Mouse (Mus musculus) left cerebral cortex, postnatal 4 days (tissue): ENCODE measurements at regions not wholly inside any gene's neighbourhood (a gene's known extent, or its start where the extent isn't known, plus 50 kb on each side); places are given as distances from the start of the nearest gene placed in this dataset.

Experiments
- DNase-seq: peaks from one replicate; pipeline ENCODE4 v3.0.0-alpha.2; 2022
- intact Hi-C: fragments of 180-260 bp; cut with DNase I; formaldehyde crosslinking; loops from one replicate; pipeline ENCODE4 v1.15.1; 2025

DNA sequence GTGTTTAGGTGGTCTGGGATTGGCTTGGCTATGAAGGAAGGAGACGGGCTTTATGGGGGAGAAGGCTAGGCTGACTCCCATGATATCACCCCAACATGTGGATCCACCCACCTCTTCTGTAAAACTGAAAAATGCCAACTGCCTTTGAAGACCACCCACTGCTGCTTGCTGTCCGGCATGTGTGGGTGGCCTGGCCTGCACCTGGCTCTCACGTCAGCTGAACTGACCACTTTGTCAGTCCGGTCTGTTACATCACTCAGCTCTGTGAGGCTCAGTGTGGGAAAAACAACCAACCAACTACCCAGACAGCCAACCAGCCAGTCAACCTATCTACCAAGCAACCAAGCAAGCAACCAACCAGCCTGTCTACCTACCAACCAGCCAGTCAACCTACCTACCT, 305.5 kb downstream of the Tbc1d1 start:
- DNase-seq = no peak
- intact Hi-C loops = no loop called here

DNA sequence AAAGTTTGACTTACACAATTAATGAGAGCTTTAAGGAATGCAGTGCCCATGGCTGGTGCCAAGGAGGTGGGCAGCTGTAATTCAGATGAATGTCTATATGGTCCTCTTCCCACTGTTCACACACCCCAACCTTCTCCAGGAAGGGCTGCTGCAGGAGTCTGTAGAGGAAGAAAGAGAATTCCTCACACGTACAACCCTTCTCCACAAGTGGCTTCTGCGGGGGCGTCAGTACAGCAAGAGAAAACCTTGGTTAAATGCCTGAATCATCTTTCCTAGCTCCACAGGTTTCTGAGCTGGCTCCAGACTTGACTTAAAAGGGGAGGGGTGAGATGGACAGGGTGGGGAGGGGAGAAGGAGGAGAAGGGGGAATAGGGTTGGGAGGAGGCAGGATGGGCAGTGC, 306.3 kb downstream of the Tbc1d1 start:
- intact Hi-C loops = no loop called here
- no peak for DNase-seq

DNA sequence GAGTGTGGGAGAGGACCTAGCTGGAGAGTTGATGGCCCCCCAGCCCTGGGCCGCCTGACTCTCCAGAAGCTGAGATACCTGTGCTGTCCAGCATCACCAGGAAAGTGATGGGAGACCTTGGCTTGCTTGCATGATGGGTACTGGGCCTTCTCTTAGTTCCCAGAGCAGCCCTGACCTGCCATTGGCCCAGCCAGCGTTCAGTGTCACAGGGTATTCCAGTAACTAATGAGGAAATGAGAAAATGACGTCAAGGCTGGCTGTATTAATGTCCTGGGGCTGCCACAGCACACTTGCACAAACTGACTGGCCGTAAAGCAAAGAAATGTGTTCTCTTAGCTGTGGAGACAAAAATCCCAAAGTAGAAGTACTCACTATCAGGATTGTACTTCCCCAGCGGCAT, 307.5 kb downstream of the Tbc1d1 start:
- no peak for DNase-seq
- intact Hi-C loops = no loop called here

DNA sequence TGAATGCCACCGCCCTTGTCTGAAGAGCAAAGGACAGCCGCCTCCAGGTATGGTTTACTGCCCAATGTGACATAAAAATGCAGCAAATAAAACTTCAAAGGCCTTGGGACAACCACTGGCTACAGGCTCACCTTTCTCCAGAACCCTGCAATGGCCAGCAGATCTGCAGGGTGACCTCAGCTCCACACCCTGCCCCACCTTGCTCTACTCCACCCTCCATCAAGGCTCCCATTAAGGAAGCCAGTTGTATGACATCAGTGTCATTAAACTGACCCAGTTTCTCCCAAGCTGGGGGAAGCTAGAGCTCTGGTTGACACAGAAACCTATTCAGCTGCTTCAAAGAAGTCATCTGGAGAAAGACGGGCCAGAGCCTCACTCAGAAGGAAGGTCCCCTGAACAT, 310.2 kb downstream of the Tbc1d1 start:
- DNase-seq = no peak
- intact Hi-C loops = no loop called here

DNA sequence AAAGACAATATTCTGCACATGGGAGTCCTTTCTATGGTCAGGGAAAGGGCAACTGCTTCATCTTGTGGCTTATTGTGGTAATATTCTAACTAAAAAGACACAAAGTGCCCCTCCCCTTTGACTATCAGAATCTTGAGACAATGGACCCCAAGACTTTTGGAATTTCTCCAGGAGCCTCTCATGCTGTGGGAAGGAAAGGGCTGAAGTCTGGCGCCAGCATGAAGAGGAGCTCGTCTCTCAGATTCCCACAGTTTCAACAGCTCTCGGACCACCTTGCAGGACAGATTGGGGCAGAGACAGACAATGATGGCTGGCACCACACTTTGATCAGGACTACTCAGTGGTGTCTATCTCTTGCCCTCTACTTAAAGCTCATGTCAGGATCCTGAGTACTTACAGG, 311.8 kb downstream of the Tbc1d1 start:
- intact Hi-C loops = no loop called here
- no peak for DNase-seq

DNA sequence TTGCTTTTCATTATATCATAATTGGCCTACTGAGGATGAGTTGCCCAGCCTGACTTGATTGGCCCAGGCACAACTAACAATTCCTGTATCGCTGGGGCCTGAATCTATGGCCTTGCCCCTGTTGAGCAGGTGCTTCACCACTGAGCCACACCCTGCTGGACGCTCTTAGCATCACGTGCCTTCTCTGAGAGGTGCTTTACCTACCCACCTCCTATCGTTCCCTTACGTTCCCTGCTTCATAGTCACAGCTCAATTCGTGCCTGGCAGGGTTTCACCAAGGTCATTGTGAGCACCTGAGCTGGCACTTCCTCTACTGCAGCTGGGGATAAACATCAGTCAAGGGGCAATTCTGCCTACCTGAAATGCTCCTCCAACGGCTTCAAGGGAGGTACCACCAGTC, 312.2 kb downstream of the Tbc1d1 start:
- intact Hi-C loops = no loop called here
- no peak for DNase-seq

DNA sequence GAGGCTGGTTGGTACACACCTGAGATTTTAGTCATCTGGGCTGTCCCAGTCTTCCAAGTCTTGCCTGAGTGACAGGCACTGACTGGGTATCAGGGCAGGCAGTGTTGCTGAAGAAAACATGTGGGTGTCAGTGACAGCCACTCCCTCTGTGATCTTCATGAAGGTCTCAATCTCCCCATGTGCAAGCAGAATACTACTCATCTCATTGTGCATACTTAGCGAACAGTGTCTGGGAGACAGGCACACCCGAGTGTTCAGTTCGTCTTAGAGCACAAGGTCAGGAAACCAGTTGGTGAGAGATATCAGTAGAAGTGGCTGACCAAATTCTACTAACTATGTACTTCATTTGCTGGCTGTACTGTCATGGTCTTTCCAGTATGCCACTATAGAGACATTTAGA, 315.9 kb downstream of the Tbc1d1 start:
- intact Hi-C loops = no loop called here
- no peak for DNase-seq

DNA sequence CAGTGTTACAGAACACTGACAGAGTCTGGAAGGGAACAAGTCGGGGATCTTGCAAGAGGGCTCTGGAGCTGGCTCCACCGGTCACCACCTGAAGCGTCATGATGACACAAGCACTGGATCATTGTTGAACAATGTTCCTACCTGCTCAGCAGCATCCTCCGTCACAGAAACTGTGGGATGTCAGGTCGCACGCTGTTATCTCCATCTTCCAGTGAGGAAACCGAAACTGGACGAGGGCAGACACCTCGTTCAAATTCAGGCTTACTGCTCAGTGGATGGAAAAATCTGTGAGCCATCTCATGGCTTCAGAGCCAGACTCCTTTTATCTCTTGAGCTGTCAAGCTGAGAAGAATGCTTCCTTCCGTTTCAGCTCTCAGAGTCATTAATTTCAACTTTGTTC, 316.3 kb downstream of the Tbc1d1 start:
- intact Hi-C loops = no loop called here
- no peak for DNase-seq

DNA sequence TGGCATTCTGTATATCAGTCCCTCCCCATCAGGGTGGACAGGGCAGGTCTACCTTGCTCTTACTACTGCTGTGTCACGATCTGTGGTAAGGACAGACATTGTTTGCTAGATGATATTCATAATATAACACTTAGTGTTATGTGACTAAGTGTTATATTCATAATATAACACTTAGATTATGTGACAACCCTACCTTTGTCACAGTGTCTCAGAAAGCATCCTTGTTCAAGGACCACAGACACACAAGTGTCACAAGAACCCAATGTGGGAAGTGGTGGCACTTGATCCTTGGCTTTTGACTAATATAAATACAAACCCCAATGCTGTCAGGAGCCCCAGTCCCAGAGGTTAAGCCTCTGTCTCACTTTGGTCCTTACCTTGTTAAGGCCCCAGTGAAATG, 318.8 kb downstream of the Tbc1d1 start:
- intact Hi-C loops = no loop called here
- no peak for DNase-seq

DNA sequence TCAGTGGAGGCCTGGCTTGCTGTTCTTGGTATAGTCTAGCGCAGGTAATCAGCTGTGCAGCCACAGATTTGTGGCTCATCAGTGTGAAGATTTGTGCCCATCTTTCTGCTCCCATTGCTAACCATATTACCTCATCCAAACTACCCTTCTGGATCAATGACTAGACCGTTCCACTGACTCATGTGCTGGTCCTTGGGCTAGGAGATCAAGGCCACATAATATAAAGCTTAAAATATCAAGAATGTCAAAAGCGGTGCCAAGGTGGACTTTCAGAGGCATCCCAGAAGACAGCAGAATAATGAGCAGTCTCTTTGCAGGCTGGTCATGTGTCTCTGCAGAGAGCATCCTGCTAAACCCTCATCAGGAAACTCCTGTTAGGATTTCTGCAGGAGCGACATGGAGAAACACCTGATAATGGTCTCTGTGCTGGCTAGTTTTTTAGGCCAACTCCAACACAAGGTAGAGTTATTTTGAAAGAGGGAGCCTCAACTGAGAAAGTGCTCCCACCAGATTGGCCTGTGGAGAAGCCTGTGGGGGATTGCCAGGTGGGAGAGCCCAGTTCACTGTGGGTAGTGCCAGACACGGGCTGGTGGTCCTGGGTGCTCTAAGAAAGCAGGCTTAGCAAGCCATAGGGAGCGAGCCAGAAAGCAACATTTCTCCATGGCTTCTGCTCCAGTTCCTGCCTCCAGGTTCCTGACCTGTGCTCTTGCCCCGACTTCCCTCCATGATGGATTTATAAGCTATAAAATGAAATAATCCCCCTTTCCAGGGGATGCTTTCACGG, 319.8 kb downstream of the Tbc1d1 start:
- intact Hi-C loops = no loop called here
- no peak for DNase-seq

DNA sequence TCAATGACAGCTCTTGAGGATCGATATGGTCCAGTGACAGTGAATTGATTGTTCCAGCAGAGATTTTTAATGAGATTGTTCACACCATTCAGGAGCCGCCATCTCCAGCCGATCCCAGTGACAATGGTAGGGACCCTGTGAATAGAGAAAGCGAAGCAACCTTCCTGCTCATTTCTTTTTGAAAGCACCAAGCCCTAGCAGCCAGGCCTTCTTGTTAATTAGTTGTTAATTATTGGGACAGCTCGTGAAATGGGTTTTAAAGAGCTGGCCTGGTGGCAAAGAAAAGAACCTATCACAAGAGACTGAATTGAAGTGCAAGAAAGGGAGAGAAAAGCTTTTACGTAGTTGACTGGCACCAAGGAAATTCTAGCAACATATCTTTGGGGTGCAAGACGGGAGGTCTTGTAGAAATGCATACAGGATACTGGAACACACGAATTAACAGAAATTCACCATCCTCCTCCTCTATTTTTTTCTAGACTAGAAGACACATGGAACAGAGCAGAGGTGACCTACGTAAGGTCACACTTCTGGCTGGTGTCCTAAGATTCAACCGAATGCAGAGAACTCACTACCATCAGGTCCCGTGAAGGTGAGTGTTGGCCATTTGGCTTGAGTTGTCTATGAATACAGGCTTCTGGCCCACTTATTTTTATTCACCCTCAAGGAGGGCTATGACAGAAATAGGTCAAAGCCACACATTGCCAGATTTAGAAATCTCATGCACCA, 320.7 kb downstream of the Tbc1d1 start:
- DNase-seq = no peak
- intact Hi-C loops = no loop called here

DNA sequence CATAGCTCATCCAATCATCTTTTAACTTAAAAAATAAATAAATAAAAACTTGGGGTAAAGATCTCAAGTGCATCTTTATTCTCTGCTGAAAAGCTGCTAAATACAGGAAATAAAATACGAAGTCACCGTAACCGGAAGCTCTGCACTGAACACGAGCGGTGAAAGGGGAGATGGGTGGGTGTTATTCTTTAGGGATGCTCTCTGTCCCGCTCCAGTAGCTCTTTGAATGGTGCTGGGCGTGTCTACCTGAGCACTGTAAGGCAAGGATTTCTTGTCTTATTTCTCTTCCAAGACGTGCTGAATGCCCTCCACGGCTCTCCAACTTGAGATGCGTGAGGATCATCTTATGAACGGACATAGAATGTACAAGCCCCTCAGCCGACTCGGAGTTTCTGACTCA, 322.0 kb downstream of the Tbc1d1 start:
- DNase-seq = no peak
- intact Hi-C loops = no loop called here

DNA sequence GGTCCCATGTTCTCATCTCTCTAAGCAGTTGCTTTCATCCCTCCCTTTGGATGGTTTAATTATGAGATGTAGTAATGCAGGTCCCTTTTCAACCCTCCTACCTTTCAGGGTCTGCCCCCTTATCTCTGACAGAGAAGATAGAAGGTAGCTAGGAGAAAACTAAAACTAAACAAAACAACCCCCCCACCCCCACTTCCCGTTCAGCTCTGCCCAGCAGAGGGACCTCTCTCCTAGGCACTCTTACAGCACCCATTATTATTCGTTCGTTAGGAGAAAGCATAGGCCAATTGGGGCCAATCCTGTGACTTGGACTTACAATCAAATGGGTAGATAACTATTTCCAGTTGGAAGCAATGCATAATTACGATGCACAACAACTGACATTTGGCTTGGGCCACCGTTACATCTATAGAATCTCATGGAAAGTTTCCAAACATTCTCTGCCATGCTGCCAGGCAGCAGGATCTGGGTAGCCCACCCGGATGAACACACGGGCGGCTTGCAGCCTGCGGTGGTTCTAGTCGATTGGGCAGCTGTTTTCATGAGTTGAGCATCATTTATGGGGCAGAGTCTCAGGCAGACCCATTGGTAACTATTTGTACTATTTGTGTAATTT, 322.6 kb downstream of the Tbc1d1 start:
- intact Hi-C loops = no loop called here
- no peak for DNase-seq

DNA sequence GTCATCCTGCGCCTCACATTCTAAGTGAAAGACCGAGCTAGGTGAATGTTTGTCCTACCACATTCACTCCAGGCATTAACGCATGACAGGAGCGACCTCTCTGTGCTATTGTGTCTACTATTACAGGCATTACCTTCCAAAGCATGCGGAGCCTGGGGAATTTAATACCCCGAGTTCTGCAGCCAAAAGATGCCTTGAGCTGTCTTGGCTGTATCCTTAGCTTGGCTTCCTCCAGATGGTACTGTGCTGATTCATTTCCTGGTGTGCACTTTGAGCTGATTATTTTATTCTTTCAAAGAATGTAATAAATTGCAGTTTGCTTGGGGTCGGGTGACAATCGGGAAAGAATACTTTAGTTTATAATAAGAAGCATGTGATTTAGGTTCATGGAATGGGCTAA, 323.2 kb downstream of the Tbc1d1 start:
- intact Hi-C loops = no loop called here
- DNase-seq = no peak

DNA sequence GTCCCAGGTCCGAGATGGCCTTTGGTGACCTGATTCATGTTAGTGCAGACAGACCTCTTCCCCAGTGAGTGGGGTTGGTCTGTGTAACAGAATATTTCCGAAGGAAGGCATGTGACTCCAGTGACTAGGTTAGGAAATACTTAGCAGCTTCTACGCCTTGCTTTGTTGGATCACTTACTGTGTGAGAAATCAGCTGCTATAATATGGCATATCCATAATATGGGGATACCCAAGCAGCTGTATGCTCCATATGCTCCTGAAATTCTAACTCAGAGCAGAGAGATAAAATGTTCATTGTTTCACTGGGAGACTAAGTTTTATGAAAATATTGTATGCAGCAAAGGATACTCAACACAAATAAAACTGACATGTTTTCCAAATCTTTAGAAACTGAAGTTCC, 318.1 kb upstream of the Klf3 start:
- intact Hi-C loops = loop anchor here (10.0 kb wide), 1 partner anchor 660 kb away; no protein-coding TSS in a partner anchor
- DNase-seq = no peak

DNA sequence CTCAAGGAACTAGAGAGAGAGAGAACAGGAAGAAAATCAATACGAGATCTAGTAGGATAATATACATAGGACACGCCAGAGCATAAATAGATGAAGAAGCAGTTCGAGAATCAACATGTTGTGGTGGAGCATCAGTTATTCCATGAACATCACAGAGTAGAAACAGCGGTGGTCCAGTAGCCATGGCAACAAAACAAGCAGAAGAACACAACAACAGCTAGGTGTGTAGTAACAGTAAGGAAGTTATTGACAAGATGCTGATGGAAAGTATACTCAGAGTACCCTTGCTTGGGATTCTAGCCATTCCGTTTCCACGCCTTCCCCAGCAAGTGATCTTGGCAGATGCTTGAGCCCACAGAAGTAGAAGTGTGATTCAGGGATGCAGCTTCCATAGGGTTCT, 317.3 kb upstream of the Klf3 start:
- intact Hi-C loops = loop anchor here (10.0 kb wide), 1 partner anchor 659 kb away; no protein-coding TSS in a partner anchor
- no peak for DNase-seq

DNA sequence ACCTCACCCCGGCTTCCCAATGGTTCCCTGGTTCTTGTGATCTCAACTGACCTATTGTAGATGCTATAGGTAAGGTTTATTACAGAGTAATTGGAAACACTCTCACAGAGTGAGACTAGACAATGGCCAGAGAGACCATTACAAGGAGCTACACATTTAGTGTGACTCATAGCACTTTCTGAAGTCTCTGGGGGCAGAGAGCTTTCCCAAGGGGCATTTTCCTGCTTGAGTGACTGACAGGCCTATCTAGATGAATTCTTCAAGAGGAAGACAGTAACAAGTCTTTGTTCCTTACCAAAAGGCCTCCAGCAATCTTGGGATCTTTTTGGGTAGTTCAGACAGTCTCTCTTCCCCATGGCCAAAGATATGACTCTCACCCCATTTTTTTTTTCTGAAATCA, 316.4 kb upstream of the Klf3 start:
- intact Hi-C loops = loop anchor here (10.0 kb wide), 1 partner anchor 658 kb away; no protein-coding TSS in a partner anchor
- DNase-seq = no peak

DNA sequence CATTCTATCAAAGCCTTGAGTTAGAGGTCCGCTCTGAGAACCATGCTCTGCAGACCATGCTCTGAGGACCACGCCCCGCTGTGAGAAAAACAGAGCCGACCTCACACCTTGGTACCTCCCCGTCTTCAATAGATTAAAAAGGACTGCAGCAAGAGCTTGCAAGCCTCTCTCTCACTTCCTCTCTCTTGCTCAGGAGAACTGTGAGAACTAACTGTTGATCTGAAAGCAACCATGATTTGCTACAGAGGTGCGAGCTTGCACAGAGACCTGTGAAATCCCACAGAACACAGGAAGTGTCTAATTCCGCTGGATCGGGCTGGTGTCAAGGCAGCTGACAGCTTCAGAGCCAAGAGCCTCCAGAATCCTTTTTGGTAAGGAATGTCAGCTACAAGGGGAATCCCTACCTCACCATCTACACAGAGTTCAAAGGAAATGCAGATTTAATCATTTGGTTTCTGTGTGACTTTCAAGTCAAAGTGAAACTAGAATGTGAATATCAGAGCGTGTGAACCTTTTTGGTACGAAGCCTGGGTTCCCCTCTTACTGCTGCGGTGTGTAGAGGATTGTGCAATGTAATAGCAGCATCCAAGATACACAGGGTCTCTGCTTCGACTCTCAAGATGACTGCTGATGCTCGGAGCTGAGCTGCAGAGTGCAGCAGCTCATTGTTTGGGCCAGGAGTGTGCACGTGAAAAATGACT, 315.3 kb upstream of the Klf3 start:
- intact Hi-C loops = loop anchor here (10.0 kb wide), 1 partner anchor 657 kb away; no protein-coding TSS in a partner anchor
- DNase-seq = no peak

DNA sequence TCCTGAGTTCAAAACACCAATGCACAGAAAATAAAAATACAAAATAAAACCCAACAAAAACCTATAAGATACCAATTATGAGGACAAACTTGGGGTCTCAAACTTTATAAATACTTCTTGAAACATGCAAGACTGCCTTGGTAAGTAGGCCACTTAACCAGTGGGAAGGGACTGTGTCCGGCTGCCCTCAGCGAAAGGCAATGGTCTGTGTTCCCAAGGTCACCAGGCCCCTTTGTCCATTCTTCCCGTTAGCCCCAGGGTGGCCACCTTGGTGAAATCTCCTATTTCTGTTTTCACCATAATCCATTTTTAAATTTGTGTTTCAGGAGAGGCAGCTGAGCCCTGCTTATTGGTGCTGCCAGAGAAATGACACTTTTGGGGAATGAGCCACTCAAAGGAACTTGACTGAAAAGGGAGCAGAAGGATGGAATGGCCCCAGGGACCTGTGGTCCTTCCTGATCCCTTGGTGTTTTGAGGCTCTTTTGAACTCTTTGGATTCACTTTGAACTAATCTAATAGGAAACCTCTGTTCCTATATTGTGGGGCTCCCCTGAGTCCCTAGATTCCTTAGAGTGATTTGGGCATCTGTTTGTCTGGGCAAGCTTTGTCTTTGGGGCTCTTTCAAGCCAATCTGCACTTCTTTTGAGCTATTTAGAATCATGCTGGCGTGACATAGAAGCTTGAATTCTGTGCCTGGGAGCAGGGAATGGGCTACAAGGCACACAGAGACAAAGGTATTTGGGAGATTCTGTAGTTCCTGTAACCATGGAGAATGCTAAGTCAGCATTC, 313.3 kb upstream of the Klf3 start:
- DNase-seq = no peak
- intact Hi-C loops = loop anchor here (10.0 kb wide), 1 partner anchor 655 kb away; no protein-coding TSS in a partner anchor

DNA sequence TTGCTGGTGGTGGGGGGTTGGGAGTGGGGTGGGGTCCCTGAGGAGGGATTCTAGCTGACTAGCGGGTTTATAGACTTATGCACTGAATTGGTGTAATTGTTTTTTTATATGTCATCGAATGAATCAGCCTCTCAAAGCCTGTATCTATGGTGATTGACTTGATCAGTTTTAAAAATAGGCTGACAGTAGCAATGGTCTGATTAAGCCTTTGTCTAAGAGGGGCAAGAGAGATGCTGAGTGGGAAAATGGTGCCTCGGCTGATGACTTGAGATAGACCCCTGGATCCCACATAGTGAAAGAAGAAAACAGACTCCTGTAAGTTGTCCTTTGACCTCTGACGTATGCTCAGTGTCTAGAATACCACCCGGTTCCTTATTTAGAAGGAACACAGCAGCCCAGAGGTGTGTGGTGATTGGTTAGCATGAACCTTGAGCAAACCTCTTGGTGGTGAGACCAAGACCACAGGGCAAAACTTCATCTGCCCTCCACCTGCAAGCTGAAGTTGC, 312.7 kb upstream of the Klf3 start:
- intact Hi-C loops = no loop called here
- no peak for DNase-seq
